Mouse (Mus musculus): ENCODE measurements around the gene Tex45.

- TF ChIP-seq EP300 (IDR thresholded peaks at IDR 0.05) (no peak), CTCF (IDR thresholded peaks at IDR 0.05) (peak; percentile 41)
Measured at GRCm38 (mm10) chr8:3500235-3501090, 29.8 kb downstream of the Tex45 start, which contains the start of gene Mcoln1.

Measured in lung, postnatal 0 days (tissue).